Mouse (Mus musculus) brain, embryonic 14.5 days (tissue): ENCODE measurements around the gene Pold3.

Experiments
- CTCF ChIP-seq: fragments of 200-500 bp; IDR thresholded peaks from 2 replicates; pipeline ENCODE4 v1.5.1; 2012; ENCODE audit warnings: inconsistent platforms, mild to moderate bottlenecking, moderate library complexity, borderline replicate concordance; ENCODE audit not compliant: insufficient read depth, insufficient read length; ENCODE audit errors: extremely low read depth
- POLR2A ChIP-seq: fragments of 200-500 bp; IDR thresholded peaks from 2 replicates; pipeline ENCODE4 v1.6.1; 2012; ENCODE audit warnings: mild to moderate bottlenecking, inconsistent platforms, borderline replicate concordance; ENCODE audit not compliant: poor library complexity, insufficient read depth, insufficient read length, severe bottlenecking; ENCODE audit errors: extremely low read depth

DNA sequence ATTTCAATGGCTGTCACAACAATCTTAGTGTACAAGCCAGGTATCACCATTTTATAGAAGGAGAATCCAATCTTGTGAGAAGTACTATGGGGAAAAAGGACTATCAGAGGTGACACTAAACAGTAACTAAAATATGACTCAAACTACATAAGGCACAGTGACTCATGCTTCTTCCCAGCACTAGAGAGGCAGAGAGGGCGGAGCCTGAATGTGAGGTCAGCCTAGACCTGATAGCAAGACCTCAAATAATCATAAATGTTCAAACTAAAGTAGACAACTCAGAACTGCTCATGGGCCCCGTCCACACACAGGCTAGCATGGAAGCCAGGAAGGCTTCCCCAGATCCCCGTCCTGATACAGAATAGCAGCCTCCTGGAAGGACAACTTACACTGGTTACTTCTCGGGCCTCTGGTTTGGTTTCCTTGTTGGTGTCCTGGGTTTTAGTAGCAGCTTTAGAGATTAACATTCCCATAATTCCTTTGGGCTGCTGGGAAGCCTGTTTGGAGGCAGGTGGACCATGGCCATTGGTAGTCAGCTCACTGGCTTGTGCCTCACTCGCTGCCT is 21.3 kb downstream of the Pold3 start:
- no peak for TF ChIP-seq CTCF
- no peak for TF ChIP-seq POLR2A
